Mouse (Mus musculus) small intestine, adult 2 months (tissue): ENCODE measurements around the gene Rhof.

Source experiments
- CTCF ChIP-seq: fragments of 200-500 bp; IDR thresholded peaks from 2 replicates; pipeline ENCODE4 v1.5.1; 2012; ENCODE audit warnings: low read depth, mild to moderate bottlenecking, control low read depth, inconsistent platforms, low read length, moderate library complexity, mixed read lengths; ENCODE audit not compliant: insufficient replicate concordance, insufficient read length; ENCODE audit errors: extremely low read depth
- POLR2A ChIP-seq: fragments of 200-500 bp; IDR thresholded peaks from 2 replicates; pipeline ENCODE4 v1.6.1; 2012; ENCODE audit warnings: low read depth, mild to moderate bottlenecking, control low read depth, inconsistent platforms, low read length, moderate library complexity

GRCm38 (mm10) chr5:123138953-123139721 lies 6.6 kb upstream of the Rhof start:
- TF ChIP-seq CTCF (peak; percentile 1; the same call in 1 of the 2 replicates), POLR2A (peak; percentile 82; the same call in 1 of the 2 replicates)
